Mouse (Mus musculus): Measurements from ENCODE around the gene Nat8f1. TPM values are rescaled to one million over a fixed set of nuclear protein-coding genes. Genes with fewer than 3 reads are reported as not detected.
"Not testable (repeated sequence)": the region's sequence is repeated elsewhere in the genome, so short reads cannot be mapped to it uniquely, and the experiment has no call there.

The Nat8f1 gene
- total RNA-seq, 2 experiments from 2014 or later, result 25.5 to 45.2 TPM

GRCm38 (mm10) chr6:85909704-85910103, 5.8 kb downstream of the Nat8f1 start:
- DNase-seq (ENCODE audit: low spot score in 2 of 2), result no peak

- DNase-seq (ENCODE audit: low spot score in 2 of 2), result no peak
These were observed 7.1 kb downstream of the Nat8f1 start for GRCm38 (mm10) chr6:85908341-85908740.

DNA sequence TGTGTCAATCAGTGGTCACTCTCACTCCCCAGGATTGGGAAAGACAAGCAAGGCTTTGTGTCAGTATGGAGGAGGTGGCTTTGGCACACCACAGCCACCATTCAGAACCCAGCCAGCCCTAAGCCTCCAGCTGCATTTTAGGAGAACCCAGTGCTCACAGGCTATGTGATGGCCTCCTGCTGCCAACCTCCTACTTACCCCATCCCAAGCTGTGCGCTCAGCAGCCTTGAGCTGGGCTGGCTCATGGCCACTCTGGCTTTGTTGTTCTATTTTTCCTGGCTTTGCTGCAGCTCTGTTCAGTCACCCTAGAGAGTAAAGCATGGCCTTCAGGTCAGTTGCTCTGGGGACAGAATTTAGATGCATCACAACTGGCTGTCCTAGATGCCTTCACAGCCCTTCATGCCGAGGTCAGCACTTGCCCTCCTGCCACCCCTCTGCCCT, 8.6 kb downstream of the Nat8f1 start:
- DNase-seq (ENCODE audit: low spot score in 2 of 2), result peak; percentile 25 to 43

- DNase-seq (ENCODE audit: low spot score in 2 of 2), result peak; percentile 81 to 85
These were observed 10.8 kb downstream of the Nat8f1 start, which contains the start of gene Nat8f4 for GRCm38 (mm10) chr6:85904642-85905061. Gene Nat8f4 (minus strand): TSS chr6:85904884.

DNA sequence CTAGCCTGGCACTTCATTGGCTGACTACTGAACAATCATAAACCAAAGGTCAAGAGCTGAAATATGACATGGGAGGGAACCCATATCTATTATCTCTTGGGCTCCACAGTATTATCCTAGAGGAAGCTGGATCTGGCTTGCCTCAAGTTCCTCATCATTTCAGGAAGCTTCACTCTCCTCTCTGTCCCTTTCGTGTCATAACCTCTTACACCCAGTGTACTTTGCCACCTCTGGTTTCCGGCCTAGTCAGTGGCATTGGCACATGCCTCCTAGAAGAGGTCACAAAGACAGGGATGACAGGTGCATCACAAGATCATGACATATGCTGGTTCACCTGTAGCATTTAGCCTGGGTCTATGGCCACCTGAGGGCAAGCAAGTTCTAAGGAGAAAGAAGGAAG, 13.2 kb downstream of the Nat8f1 start:
- DNase-seq (ENCODE audit: low spot score in 2 of 2), result peak in 1 of 2 experiments; percentile 8

DNA sequence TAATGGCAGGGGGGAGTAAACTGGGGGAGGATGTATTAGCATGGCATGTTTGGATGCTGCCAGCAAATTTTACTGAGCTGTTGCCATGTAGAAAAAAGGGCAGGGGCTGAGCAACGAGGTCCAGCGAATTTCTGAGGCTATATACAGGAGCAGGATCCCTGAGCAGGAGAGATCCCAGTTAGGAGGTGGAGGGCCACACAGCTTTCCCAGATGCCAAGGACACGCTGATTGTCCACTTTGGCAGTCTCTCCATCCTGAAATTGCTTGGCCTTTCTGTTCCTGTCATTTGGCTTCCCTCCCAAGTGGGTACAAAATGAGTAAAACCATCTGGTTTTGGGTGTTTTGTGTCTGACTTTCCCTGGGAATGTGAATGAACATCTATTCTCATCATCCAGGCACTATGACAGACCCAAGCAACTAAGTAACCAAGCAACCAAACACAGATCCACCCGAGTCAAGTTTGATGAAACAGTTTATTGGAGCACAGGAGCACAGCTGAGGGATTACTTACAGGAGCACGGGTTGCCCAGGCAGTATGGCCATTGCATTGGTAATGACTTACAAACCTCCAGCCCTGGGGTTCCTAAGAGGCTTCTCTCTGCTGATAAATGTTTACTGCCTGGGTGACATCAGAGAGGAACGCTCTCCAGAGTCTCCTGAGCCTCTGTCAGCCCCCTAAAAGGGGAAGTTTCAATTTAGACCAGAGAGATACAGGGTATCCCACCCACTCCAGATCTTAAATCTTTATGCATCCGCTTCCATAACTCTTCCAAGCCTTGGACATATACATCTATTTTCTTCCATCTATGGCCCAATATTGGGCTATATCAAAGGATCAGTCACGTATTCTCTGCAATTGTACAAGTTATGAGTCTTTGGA, 16.7 kb downstream of the Nat8f1 start:
- DNase-seq (ENCODE audit: low spot score in 2 of 2), result not testable (repeated sequence)

- DNase-seq (ENCODE audit: low spot score in 2 of 2), result peak in 1 of 2 experiments; percentile 31
These were observed 20.3 kb downstream of the Nat8f1 start for GRCm38 (mm10) chr6:85895061-85895648.

DNA sequence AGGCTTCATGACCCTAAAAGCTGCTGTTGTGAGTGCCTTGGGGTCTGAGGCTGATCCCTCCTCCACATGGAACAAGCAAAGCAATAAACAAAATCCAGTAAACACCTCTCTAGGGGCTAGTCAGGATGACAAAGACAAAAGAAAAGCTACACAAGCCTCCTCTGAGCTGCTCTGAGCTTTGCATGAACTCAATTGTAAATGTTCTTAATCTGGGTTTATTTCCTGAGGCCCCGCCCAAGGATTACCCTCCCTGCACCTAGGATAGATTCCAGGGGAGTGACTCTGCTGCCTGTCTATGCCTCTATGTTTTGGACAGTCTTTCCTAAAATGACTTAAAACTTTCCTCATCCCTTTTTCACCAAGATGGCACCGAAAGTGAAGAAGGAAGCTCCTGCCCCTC, 26.5 kb downstream of the Nat8f1 start:
- DNase-seq (ENCODE audit: low spot score in 2 of 2), result no peak

- DNase-seq (ENCODE audit: low spot score in 2 of 2), result peak in 1 of 2 experiments; percentile 6
These were observed 31.2 kb downstream of the Nat8f1 start for GRCm38 (mm10) chr6:85884311-85884710.

DNA sequence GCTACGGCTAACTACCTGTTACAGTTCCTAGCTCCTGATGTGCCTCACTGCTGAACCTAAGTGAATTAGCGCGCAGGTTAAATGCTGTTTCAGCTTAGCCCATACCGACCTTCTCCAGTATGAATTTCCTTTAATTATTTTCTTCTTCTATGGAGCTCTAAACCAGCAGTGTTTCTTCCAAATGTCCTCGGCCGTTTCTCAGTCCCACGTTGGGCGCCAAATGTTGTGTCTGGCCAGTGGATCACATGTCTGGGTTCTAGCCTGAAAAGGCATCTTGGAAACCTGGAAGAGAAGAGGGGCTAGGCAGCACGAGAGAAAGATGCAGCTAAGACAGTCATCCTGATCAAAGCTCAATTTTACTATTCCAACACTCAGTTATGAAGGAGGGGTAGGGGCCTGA, 32.2 kb downstream of the Nat8f1 start:
- peak in 1 of 2 experiments; percentile 13 for DNase-seq (ENCODE audit: low spot score in 2 of 2)

GRCm38 (mm10) chr6:85869006-85869405, 46.5 kb downstream of the Nat8f1 start, which contains the start of gene Nat8f2:
Gene Nat8f2 (minus strand): TSS chr6:85869158.
- peak in 1 of 2 experiments; percentile 7 for DNase-seq (ENCODE audit: low spot score in 2 of 2)

GRCm38 (mm10) chr6:85867726-85868690, 47.5 kb downstream of the Nat8f1 start:
- DNase-seq (ENCODE audit: low spot score in 2 of 2), result peak in 1 of 2 experiments; percentile 16

- peak in 1 of 2 experiments; percentile 8 for DNase-seq (ENCODE audit: low spot score in 2 of 2)
These were observed 48.5 kb downstream of the Nat8f1 start for GRCm38 (mm10) chr6:85866995-85867394.

DNA sequence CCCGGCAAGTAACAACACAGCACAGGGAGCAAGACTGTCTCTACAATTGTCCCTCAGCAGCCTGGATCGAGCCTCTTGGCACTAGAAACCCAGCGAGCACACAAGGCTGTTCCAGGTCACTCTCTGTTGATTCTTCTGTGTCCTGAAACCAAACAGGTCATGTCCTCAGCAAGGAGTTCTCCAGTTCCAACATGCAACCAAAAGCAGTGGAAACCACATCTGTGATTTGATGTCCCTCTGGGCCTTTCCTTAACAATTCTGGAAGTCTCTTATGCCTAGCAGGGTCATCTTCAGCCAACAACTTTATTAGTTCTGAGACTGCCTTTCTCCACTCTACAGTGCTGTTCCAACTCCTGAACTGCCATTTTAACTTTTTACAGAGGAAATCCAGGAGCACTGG, 49.3 kb downstream of the Nat8f1 start:
- not testable (repeated sequence) for DNase-seq (ENCODE audit: low spot score in 2 of 2)

- peak in 1 of 2 experiments; percentile 17 for DNase-seq (ENCODE audit: low spot score in 2 of 2)
These were observed 50.4 kb downstream of the Nat8f1 start for GRCm38 (mm10) chr6:85864900-85865639.

GRCm38 (mm10) chr6:85863840-85864239, 51.6 kb downstream of the Nat8f1 start:
- DNase-seq (ENCODE audit: low spot score in 2 of 2), result peak in 1 of 2 experiments; percentile 9

GRCm38 (mm10) chr6:85863136-85863535, 52.4 kb downstream of the Nat8f1 start:
- DNase-seq (ENCODE audit: low spot score in 2 of 2), result peak in 1 of 2 experiments; percentile 13

GRCm38 (mm10) chr6:85862565-85862964, 52.9 kb downstream of the Nat8f1 start:
- DNase-seq (ENCODE audit: low spot score in 2 of 2), result peak in 1 of 2 experiments; percentile 62

DNA sequence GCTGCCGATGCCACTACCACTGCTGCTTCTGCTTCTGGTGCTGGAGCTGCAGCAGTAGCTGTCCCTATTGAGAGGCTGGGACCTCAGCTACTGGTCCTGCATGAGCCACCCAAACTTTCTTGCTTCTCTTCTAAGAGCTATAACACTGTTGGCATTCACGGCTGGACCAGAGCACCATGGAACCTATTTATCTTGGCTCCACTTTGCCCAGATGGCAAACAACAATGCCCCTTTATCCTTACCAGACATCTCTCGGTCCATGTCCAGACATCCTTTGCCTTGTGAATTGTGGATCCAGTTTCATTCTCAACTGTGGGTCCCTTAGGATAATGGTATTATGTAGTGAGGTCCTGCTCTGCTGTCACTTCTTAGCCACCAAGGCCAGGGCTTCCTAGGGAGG, 54.2 kb downstream of the Nat8f1 start:
- DNase-seq (ENCODE audit: low spot score in 2 of 2), result peak in 1 of 2 experiments; percentile 17

Measured in adrenal gland, adult 18-20 months (tissue).